Mouse (Mus musculus): ENCODE results near the gene Pskh1. TPM values are rescaled to one million over a fixed set of nuclear protein-coding genes. Genes with fewer than 3 reads are reported as not detected.

Gene Pskh1
- polyA plus RNA-seq (2017; shearing (Covaris generic)), result 18.5 TPM

GRCm38 (mm10) chr8:105900180-105900940 is at the start of gene Pskh1:
Pskh1 (plus strand) TSS chr8:105900441.

GRCm38 (mm10) chr8:105853178-105853577 is 47.1 kb upstream of the Pskh1 start, which contains the start of gene Cenpt:
Cenpt (minus strand) TSS chr8:105853278.

GRCm38 (mm10) chr8:105854715-105855216 is 45.5 kb upstream of the Pskh1 start, which contains the start of gene Thap11:
Thap11 (plus strand) TSS chr8:105855132.

GRCm38 (mm10) chr8:105860143-105860981 is 39.9 kb upstream of the Pskh1 start, which contains the start of gene Nutf2:
Nutf2 (plus strand) TSS chr8:105860580.

GRCm38 (mm10) chr8:105880754-105881520 is 19.3 kb upstream of the Pskh1 start, which contains the start of gene Edc4:
Edc4 (plus strand) TSS chr8:105880881.

GRCm38 (mm10) chr8:105893339-105893738 is 6.9 kb upstream of the Pskh1 start, which contains the start of gene Nrn1l:
Nrn1l (plus strand) TSS chr8:105893567.

GRCm38 (mm10) chr8:105933762-105934161 is 33.5 kb downstream of the Pskh1 start, which contains the start of gene Ctrl:
Ctrl (minus strand) TSS chr8:105933862.

GRCm38 (mm10) chr8:105938306-105938669 is 38.0 kb downstream of the Pskh1 start, which contains the start of gene Psmb10:
Psmb10 (minus strand) TSS chr8:105938444.

GRCm38 (mm10) chr8:105943321-105943739 is 43.1 kb downstream of the Pskh1 start, which contains the start of gene Lcat:
Lcat (minus strand) TSS chr8:105943382.

GRCm38 (mm10) chr8:105965905-105966341 is 65.7 kb downstream of the Pskh1 start, which contains the start of gene Slc12a4:
Slc12a4 (minus strand) TSS chr8:105966097.

GRCm38 (mm10) chr8:105979325-105979724 is 79.1 kb downstream of the Pskh1 start, which contains the start of gene Dpep3:
Dpep3 (minus strand) TSS chr8:105979429.

Other genes with a start within 250 kb of the Pskh1 start
- 88.0 TPM for gene Carmil2, start 214.2 kb upstream of the Pskh1 start, polyA plus RNA-seq (2017; shearing (Covaris generic))
- gene Acd, start 199.3 kb upstream of the Pskh1 start, polyA plus RNA-seq (2017; shearing (Covaris generic)), result 65.3 TPM
- 19.9 TPM for gene Pard6a, start 199.3 kb upstream of the Pskh1 start, polyA plus RNA-seq (2017; shearing (Covaris generic))
- not detected for gene 4933405L10Rik, start 192.8 kb upstream of the Pskh1 start, polyA plus RNA-seq (2017; shearing (Covaris generic))
- gene Enkd1, start 192.2 kb upstream of the Pskh1 start, polyA plus RNA-seq (2017; shearing (Covaris generic)), result 4.5 TPM
- 7.1 TPM for gene Gfod2, start 141.8 kb upstream of the Pskh1 start, polyA plus RNA-seq (2017; shearing (Covaris generic))
- 63.2 TPM for gene Ranbp10, start 73.1 kb upstream of the Pskh1 start, polyA plus RNA-seq (2017; shearing (Covaris generic))
- not detected for gene Tsnaxip1, start 72.7 kb upstream of the Pskh1 start, polyA plus RNA-seq (2017; shearing (Covaris generic))
- gene Cenpt, start 47.2 kb upstream of the Pskh1 start, polyA plus RNA-seq (2017; shearing (Covaris generic)), result 18.8 TPM
- gene Thap11, start 45.3 kb upstream of the Pskh1 start, polyA plus RNA-seq (2017; shearing (Covaris generic)), result 15.4 TPM
- 11.2 TPM for gene Nutf2, start 39.9 kb upstream of the Pskh1 start, polyA plus RNA-seq (2017; shearing (Covaris generic))
- gene Edc4, start 19.6 kb upstream of the Pskh1 start, polyA plus RNA-seq (2017; shearing (Covaris generic)), result 77.2 TPM
- 1.1 TPM for gene Nrn1l, start 6.9 kb upstream of the Pskh1 start, polyA plus RNA-seq (2017; shearing (Covaris generic))
- gene Ctrl, start 33.4 kb downstream of the Pskh1 start, polyA plus RNA-seq (2017; shearing (Covaris generic)), result 0.59 TPM
- gene Psmb10, start 38.0 kb downstream of the Pskh1 start, polyA plus RNA-seq (2017; shearing (Covaris generic)), result 256 TPM
- not detected for gene Lcat, start 42.9 kb downstream of the Pskh1 start, polyA plus RNA-seq (2017; shearing (Covaris generic))
- gene Slc12a4, start 65.7 kb downstream of the Pskh1 start, polyA plus RNA-seq (2017; shearing (Covaris generic)), result 13.7 TPM
- gene Dpep3, start 79.0 kb downstream of the Pskh1 start, polyA plus RNA-seq (2017; shearing (Covaris generic)), result 0.22 TPM
- gene Dus2, start 90.9 kb downstream of the Pskh1 start, polyA plus RNA-seq (2017; shearing (Covaris generic)), result 40.4 TPM
- gene Dpep2nb, start 105.5 kb downstream of the Pskh1 start, polyA plus RNA-seq (2017; shearing (Covaris generic)), result 0.74 TPM
- gene Ddx28, start 111.4 kb downstream of the Pskh1 start, polyA plus RNA-seq (2017; shearing (Covaris generic)), result 7.5 TPM
- 187 TPM for gene Nfatc3, start 158.4 kb downstream of the Pskh1 start, polyA plus RNA-seq (2017; shearing (Covaris generic))
- 1.1 TPM for gene Esrp2, start 236.5 kb downstream of the Pskh1 start, polyA plus RNA-seq (2017; shearing (Covaris generic))
- gene Pla2g15, start 250.0 kb downstream of the Pskh1 start, polyA plus RNA-seq (2017; shearing (Covaris generic)), result 4.3 TPM

All from effector memory CD4-positive, alpha-beta T cell, adult 7 months (primary cell).